Mouse (Mus musculus) megakaryocyte-erythroid progenitor cell, adult 5-6 weeks (primary cell): ENCODE measurements around the gene Map2k1. TPM values are rescaled to one million over a fixed set of nuclear protein-coding genes. Genes with fewer than 3 reads are reported as not detected.
"Not testable (repeated sequence)": the region's sequence is repeated elsewhere in the genome, so short reads cannot be mapped to it uniquely, and the experiment has no call there.

Source experiments
- ATAC-seq: replicated peaks from 2 replicates; pipeline ENCODE4 v1.8.0; 2016; ENCODE audit warnings: mild to moderate bottlenecking, inconsistent platforms; ENCODE audit not compliant: severe bottlenecking, poor library complexity, low FRiP score, low TSS enrichment
- total RNA-seq, 2 experiments: library from RNA; stranded (forward) in 1 of 2; stranded (reverse) in 1 of 2; fragments of 200-1000, 215-1000 nt in 1 of 2; fragments of >200 nt in 1 of 2; fragmentation: Nextera tagmentation in 1 of 2; gene quantifications; 2 replicates each; pipeline ENCODE4 v1.2.3; 2014 to 2017

The Map2k1 gene
- total RNA-seq, 2 experiments from 2014 or later = 17.5 to 27.9 TPM

DNA sequence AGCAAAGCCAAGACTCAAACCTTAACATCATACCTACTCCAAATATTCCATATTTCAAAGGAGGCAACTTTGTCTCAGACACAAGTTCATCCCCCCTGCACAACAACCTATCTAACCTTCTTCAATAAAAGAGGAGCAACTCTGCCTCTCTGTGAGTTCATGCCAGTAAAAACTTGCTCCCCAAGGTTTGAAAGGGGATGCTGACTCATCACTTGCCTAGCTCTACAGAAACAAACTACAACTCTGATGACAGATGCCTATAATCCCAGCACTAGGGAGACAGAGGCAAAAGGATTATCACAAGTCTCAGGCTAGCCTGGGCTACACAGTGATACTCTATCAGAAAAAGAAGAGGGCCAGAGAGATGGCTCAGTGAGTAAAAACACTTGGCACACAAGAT lies 35.5 kb downstream of the Map2k1 start:
- ATAC-seq = no peak

DNA sequence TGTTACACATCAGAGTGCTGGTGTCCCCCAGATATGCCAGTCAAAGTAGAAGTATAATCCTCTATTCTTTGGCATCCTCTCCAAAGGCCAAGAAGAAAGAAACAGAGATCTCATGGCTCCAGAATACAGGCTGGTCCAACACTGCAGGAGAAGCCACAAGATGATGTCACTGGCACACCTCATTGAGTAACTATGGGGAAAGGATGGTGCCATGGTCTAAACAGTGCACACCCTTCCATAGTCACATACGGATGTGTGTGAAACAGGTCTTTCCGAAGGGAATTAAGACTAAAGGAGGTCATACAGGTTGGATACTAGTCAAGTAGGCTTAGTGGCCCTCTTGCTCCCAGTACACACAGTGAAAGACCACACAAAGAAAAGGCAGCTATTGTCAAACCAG lies 36.8 kb downstream of the Map2k1 start:
- no peak for ATAC-seq

DNA sequence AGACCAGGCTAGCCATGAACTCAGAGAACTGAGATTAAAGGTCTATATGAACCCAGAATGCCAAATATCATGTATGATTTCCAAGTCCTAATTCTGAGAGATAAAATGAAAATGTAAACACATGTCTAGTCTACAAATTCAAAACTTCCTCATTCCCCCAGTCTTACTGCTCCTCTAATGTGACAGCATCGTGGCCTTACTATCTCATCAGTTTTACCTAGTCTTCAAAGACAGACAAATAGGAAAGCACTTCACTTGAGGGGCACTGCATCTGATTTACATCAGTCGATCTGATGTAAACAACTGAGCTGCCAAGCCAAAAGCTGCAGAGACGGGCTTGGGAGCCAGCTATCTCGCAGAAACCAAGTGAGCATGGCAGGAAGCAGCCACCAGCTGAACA lies 37.3 kb downstream of the Map2k1 start:
- no peak for ATAC-seq

DNA sequence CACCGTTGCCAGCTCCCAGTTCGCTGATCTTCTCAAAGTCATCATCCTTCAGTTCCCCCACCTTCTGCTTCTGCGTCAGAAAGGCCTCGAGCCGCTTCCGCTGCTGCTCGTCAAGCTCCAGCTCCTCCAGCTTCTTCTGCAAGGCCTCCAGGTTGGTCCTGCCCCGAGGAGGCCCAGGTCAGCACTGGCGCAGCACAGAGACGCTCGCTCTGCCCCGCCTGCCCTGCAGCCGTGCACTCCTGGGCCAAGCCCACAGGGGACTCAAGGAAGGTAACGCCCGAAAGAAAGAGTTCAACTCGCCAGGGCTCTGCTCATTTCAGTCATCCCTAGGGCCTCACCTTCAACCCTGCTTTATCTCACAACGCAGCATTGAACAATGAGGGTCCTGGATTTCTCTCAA lies 39.0 kb downstream of the Map2k1 start:
- ATAC-seq = no peak

DNA sequence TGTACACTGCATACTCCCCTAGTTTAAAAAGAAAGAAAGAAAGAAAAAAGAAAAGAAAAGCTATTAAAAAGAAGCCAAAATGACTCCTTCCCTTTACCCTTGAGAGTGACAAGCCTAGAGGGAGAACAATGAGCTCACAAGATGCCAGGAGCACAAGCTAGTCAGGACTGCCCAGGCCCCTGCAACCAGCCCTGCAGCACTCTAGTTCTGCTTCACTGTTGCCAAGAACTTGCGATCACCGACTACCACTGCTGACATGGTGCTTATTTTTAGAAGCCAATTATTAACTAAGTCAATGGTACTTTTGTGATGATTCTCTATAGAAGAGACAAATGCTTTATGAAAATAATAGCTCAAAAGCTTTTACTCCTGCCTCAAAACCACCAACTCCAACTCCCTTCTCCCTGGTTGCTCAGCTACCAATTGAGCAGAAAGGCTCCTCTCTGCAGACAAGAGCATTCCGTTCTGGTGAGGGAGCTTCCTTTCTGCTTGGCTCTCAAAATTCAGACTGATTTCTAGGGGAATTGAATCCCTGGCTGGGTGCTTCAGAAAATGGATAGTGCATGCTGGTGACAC lies 45.8 kb downstream of the Map2k1 start:
- no peak for ATAC-seq

DNA sequence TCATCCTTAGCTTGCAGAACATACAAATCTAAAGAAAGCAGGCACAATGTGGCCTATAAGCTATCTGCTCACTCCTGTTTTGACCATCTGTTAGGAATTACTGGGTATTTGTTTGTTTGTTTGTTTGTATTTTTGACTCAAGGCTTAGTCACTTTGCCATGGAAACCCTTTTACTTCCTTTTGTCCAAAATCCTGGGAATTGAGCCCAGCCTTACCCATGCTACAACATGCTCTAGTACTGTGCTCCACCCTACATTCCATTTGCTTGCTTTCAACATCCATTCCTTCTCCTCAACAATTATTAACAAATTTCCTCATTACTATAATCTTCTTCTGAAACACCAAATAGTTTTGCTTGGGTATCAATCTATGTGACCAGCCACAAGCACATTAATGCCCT lies 50.6 kb downstream of the Map2k1 start:
- ATAC-seq = no peak

DNA sequence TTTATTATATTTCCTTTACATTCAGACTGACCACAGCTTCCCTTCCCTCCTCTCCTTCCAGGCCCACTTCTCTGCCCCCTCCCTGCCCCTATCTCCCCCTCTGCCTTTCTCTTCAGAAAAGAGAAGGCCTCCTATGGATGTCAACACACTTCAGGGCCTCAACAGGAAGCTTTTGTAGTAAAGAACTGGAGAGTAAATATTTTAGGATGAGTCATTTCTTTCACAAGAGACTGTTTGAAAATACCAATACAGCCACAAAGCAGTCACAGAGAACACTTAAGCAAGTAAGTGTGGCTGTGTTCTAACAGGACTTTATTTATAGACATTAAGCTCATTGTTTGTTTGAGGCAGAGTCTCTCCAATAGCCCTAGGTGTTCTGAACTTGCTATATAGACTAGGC lies 51.1 kb downstream of the Map2k1 start:
- no peak for ATAC-seq

DNA sequence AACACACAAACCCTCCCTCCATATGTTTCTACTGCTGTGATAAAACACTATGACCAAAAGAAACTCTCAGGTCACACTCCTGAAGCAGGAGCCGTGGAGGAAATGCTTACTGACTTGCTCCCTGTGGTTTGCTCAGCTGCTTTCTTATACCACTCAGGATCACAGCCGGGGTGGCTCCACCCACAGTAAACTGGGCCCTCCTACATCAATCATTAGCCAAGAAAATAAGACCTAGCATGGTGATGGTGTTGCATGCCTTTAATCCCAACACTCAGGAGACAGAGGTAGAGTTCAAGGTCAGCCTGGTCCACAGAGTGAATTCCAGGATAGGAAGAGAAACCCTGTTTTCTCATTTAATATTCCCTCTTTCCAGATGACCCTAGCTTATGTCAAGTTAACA lies 53.5 kb downstream of the Map2k1 start:
- no peak for ATAC-seq

DNA sequence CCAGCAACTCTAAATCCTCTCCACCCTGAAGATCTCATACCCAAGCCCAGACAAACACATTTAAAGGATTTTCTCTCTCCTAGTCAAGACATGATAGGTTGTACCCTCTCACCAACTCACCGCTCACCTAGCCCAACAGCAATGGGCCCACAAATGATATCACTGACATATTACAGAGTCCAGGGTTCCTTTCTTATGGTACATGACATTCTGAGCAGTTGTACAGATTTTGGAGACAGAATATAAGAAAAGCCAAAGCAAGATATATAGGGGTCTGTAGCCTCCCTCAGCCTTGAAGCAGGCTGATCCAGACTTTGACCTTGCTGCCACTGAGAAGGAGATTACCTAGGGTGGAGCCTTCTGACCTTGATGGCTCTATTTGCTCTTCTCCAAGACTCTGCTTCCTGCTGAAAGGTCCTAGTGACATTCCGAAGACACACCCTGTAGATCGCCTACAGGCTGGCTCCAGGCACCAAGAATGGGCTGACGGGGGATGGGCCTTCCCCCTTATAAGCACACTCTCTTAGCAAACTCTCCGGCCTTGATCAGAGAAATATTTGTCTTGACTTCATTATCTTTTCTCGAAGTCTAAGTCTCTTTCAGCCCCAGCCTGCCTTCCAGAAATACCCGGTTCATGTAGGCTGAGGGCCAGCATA lies 54.5 kb downstream of the Map2k1 start:
- ATAC-seq = not testable (repeated sequence)

DNA sequence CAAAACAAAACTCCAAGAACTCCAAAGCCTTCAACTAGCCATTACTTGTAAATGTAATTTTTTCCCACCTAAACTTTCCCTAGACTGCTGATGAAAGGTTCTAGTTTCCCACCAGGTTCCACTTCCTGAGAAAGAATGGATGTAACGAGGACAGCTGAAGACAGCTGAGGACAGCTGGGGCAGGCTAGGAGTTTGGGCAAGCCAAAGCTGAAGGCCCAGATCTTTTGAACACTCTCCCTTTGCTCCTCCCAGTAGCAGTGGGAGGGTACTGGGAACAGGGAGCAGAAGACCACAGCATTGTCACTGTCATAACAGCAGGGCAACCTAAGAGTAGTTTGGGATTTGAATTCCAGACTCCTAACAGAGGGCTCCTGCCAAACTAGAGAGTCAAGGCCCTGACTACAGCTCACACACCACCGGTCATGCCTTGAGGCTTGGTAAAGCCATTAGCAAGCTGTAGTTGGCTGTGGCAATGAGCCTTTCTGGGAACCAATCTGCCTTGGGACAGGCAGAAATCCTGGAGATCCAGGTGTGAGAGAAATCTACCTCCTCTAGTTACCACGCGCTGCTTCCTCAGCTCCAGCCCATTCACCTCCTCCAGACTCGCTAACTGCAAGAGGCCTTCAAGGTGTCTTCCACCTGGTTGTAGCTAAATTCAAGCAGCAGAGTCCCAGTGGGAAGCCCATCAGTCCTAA lies 55.2 kb downstream of the Map2k1 start:
- ATAC-seq = no peak

DNA sequence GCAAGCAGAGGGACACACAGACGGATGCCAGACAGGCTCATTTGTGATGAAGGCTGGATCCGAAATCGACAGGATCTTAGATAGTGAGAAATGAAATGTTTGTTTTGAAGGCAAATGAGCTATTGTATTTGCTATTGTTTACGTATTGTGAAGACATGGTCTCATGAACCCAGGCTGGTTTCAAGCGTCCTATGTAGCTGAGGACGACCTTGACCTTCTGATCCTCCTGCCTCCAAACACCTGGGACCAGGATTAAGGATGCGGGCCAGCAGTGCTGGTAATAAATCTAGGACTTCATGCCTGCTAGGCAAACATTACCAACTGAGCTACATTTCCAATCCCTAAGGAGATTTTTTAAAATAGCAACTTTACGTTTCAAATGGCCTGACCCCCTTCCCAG lies 55.9 kb downstream of the Map2k1 start:
- no peak for ATAC-seq

DNA sequence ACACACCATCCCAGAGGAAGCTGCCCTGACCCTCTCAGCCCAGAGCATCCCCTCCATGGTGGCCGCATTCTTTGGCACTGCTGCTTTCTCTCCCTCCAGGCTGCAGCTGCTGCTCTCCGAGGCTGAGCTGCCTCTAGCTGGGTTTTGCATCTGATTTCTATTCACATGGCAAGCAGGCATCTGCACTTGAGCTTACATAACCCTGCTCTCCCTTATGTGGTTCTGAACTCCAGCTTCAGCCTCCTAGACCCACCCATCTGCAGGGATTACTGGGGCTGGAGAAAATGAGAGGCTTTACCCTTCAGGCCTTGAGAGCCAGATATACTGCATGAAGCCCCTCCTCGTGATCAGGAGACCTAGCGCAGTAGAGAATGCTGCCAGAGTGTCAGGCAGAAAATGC lies 57.9 kb downstream of the Map2k1 start:
- ATAC-seq = no peak

DNA sequence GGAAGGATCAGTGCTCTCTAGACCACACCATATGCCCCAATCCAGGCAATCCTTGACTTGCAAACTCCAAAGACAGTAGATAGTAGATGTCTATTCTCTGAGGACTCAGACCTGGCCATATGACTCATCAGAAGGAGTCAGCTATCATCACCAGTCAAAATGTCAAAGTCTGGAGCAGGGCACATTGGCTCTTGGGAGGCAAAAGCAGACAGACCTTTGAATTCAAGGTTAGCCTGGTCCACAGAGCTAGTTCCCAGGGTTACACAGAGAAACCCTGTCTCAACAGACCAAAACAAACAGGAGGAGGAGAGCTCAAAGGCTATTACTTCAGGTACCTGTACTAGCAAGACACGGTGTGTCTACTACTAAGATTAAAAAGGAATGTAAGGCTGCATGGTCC lies 59.6 kb downstream of the Map2k1 start:
- no peak for ATAC-seq

DNA sequence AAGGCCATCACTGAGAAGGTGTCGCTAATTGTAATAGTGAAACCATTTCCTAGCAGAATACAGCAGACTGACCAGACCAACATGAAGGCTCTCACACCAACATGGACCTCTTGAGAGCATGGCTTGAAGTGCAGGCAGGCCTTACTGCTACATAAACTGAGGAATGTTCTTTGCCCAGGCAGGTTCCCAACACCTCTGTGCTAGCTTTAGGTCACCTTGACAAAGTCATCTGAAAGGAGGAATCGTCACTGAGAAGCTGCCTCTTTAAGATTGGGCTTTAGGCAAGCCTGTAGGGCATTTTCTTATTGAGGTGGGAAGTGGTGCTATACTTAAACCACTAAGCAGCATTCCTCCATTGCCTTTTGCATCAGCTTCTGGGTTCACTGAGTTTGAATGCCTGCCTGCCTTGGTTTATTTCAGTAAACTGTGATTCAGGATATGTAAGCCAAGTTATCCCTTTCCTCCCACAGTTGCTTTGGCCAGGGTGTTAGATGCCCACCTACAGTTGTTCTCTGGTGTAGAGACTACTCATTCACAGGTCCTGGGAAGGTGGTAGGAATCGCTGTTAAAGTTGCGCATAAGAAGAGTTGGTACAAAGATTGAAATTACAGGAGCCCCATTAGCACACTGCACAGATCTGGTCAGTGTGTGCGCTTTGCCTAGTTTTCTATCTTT lies 69.1 kb downstream of the Map2k1 start:
- ATAC-seq = no peak

DNA sequence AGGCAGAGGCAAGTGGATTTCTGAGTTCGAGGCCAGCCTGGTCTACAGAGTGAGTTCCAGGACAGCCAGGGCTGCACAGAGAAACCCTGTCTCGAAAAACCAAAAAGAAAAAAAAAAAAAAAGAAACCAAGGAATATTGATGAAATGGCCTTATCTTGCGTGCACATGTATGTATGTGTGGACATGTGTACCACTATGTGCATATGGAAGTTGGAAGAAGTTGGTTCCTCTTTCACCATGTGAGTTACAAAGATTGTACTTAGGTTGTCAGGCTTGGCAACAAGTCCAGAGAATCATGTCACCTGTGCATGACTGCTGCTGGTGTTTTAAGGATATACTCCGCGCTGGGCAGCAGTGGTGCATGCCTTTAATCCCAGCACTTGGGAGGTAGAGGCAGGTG lies 70.1 kb downstream of the Map2k1 start:
- ATAC-seq = not testable (repeated sequence)

DNA sequence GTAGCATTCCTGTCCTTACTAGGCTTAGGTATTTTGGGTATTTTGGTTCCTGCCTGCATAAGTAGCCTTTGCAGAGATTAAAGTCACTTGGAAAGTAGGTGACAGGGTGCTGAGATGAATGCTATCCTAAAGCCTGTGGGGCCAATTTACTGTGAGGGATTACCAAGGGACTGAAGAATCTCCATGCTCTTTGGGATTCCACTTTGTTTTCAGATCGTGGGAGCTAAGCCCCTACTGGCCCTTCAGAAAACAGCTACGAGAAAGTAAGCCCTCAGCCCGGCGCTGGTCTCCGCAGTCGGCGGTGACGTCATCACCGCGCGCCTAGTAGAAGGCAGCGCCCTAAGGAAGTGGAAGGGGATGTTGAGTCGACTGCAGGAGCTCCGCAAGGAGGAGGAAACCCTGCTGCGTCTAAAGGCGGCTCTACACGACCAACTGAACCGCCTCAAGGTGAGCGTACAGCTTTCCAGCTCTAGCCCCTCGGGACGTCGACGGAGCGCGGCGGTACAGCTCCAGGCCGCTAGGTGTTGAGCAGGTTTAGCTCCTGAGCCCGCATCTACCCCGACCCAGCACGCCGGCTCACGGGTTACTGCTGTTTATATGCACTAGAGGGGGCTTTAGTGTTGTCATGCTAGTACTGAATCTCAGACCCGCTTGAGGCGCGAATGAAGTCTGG lies 74.3 kb downstream of the Map2k1 start, which contains the start of gene Snapc5:
TSS of gene Snapc5 (plus strand) at position 301 of the 673 bp plus-strand sequence.
- ATAC-seq = peak; percentile 84

DNA sequence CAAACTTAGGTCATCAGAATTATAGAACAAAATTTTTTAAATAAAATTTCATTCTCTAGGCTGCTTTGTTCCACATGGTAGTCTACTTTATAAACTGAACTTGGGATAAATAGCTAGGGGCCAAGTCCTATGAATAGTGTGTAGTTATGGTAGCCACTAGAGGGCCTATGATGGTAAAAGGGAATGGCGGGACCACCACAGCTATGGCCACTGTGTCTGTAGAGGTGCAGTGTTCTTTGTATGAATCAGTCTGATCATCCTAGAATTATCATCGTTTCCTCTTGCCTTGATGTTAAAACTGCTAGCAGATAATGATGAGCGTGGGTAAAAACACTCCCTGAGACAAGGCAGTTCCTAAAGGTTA lies 74.8 kb downstream of the Map2k1 start:
- ATAC-seq = peak; percentile 61

DNA sequence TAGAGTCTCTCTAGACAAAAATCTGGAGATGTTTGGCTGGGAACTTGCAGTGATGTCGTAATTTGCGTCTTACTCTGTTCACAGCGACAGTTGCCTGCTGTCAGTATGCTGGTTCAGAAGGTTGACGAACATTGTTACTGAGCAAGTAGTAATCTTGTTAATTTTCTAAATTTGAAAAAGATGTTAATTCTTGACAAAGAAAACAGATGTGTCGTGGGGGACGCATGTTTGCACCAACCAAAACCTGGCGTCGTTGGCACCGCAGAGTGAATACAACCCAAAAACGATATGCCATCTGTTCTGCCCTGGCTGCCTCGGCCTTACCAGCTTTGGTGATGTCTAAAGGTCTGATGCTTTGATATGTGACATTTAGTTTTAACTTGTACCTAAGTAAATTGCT lies 78.1 kb downstream of the Map2k1 start:
- no peak for ATAC-seq

DNA sequence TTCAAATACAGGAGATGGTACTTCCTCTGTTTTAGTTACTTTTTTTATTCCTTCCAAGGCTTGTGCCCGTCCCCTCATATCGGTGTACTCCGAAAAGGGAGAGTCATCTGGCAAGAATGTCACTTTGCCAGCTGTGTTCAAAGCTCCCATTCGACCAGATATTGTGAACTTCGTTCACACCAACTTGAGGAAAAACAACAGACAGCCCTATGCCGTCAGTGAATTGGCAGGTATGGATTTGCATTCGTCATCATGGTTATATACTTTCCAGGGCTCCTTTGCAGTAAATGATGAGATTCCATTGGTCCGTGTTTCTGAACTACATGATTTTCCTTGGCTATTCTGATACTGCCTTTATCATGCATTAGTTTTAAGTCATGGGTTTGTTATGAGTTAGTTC lies 78.7 kb downstream of the Map2k1 start:
- no peak for ATAC-seq

DNA sequence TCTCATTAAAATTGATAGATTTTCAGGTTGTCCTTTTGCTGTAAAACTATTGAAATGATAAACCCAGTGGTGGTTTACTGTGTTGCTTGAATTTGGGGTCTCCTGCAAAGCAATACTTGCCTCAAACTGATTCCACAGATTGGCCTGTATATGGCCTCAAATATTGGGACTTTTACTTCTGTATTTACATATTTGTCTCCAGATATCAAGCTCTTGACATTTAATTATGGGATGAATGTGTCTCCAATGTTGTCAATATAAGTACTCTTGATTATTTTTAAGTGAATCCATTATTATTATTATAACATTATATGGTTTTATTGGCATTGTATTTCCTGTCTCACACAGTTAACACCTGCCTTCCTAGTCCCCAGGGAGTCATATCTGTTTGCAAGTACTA lies 79.1 kb downstream of the Map2k1 start:
- no peak for ATAC-seq
